Mouse (Mus musculus): Measurements from ENCODE around the gene Acin1. TPM values are rescaled to one million over a fixed set of nuclear protein-coding genes. Genes with fewer than 3 reads are reported as not detected.
"Not testable (repeated sequence)": the region's sequence is repeated elsewhere in the genome, so short reads cannot be mapped to it uniquely, and the experiment has no call there.

Acin1 gene
- total and polyA plus RNA-seq, 3 experiments, result 74.0 to 324 (median 118) TPM

DNA sequence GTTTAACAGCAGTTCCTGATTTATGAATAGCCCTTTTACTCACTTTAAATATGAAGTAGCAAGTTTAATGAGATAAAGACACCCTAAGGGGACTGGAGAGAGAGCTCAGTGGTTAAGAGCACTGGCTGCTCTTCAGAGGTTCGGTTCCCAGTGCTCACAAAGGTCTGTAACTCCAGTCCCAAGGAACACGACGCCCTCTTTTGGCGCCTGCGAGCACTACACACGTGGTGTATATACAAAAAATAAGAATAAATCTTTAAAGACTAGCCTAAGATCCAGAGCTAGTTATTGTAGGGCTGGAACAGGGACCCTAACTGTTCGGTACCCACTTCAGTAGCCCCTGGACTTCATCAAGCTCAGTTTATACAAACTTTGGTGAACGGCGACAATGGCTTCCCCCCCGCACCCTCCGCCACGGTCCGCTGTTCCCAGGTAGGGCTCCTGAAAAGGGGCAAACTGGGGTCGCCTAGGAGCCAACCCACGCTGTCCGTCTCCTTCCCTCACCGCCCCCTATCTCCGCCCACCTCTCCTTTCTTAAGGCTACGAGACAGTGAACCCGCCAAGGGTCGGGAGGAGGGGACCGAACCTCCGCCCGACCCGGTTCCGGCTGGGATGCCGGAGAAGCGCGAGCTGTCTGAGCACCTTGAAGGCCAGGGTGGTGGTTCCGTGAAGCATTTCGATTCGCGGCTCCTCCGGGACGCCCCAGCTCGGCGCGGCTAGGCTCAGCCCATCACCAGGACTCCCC, 69.4 kb downstream of the Acin1 start:
- peak overlapping the region; percentile 96 for H3K9ac ChIP-seq (ENCODE audit: insufficient read depth, low read depth)
- H3K27ac ChIP-seq (ENCODE audit: insufficient read depth, low read depth), result peak overlapping the region; percentile 40; the same call in 1 of the 2 replicates
- peaks cover 3% of the 10 kb centered on the region for H3K9me3 ChIP-seq (replicated peaks; ENCODE audit: low read length)
- peak overlapping the region; percentile 30 for H3K4me2 ChIP-seq (ENCODE audit: insufficient read depth, low read depth, poor library complexity, severe bottlenecking)
- TF ChIP-seq CTCF (conservative IDR thresholded peaks at IDR 0.05 in 1 of 2, IDR thresholded peaks at IDR 0.05 in 1 of 2; ENCODE audit: low read depth in 2 of 2, low read length in 2 of 2) (peak; percentile 35 to 37; a peak in 3 of 4 replicates), MAX (IDR thresholded peaks at IDR 0.05; ENCODE audit: low read length) (0 out of 2 replicates have a peak, but pooled peaks have one; percentile 24), USF1 (IDR thresholded peaks at IDR 0.05; ENCODE audit: low read depth, low read length) (no peak)
- dilution Hi-C loops (cut with MboI; ENCODE audit: extremely low pct_ligation_motif_present, extremely low pct_unique_long_range_greater_than_20kb, low sequenced_read_pairs) (no loop called here), in situ Hi-C loops (cut with MboI; ENCODE audit: low pct_ligation_motif_present, low pct_unique_long_range_greater_than_20kb, low sequenced_read_pairs) (no loop called here)
- peaks cover 31 to 36% of the 10 kb centered on the region in 2 experiments for H3K36me3 ChIP-seq (replicated peaks in 1 of 2; ENCODE audit: control insufficient read depth in 1 of 2, insufficient read depth in 1 of 2, low read length in 1 of 2)
- H3K4me1 ChIP-seq (ENCODE audit: control insufficient read depth in 1 of 2, insufficient read depth in 2 of 2), result peaks cover 5 to 13% of the 10 kb centered on the region in 2 experiments; a peak in 3 of 4 replicates
- peak overlapping the region; percentile 93 to 97 (median 93) for H3K4me3 ChIP-seq (replicated peaks in 1 of 3; ENCODE audit: low read depth in 2 of 3, low read length in 2 of 3, poor library complexity in 1 of 3)
- peak; percentile 45 for DNase-seq (ENCODE audit: extremely low read depth)
- H3K79me2 ChIP-seq (replicated peaks; ENCODE audit: control insufficient read depth, extremely low read depth, insufficient read depth, poor library complexity, severe bottlenecking), result peaks cover 18% of the 10 kb centered on the region
- no peaks in the 10 kb centered on the region for H3K27me3 ChIP-seq (replicated peaks)

DNA sequence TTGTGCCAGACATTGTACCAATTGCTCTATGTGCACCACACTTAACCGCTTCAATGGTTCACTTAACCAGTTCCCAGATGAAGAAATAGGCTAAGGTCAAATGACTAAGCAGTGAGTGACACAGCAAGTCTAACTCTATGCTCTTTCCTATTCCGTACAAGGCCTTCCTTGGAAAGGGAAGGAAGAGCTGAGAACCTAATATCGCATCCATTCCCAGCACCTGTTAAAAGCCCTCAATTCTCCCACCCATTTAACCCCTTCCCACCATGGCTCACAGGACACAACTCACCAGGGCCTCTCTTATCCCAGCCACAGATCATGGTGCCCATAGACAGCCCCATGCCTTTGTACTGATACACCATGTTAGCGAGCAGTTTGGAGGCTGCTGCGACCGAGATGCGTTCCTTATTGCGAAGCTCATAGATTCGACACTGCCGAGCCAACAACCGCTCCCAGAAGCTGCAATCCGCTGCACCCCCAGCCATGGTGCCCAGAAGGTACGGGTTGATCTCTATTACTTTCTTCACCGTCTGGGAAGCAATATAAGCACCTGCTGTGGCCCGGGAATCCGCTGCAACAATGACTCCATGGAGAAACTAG, 70.4 kb downstream of the Acin1 start:
- in situ Hi-C loops (cut with MboI; ENCODE audit: low pct_ligation_motif_present, low pct_unique_long_range_greater_than_20kb, low sequenced_read_pairs), result no loop called here
- Histone ChIP-seq H3K4me1 (ENCODE audit: control insufficient read depth in 1 of 2, insufficient read depth in 2 of 2) (peaks cover 5 to 13% of the 10 kb centered on the region in 2 experiments; a peak in 3 of 4 replicates), H3K36me3 (replicated peaks in 1 of 2; ENCODE audit: control insufficient read depth in 1 of 2, insufficient read depth in 1 of 2, low read length in 1 of 2) (peaks cover 36 to 43% of the 10 kb centered on the region in 2 experiments), H3K9me3 (replicated peaks; ENCODE audit: low read length) (peaks cover 3% of the 10 kb centered on the region), H3K27ac (ENCODE audit: insufficient read depth, low read depth) (no peak overlapping the region), H3K9ac (ENCODE audit: insufficient read depth, low read depth) (no peak overlapping the region), H3K79me2 (replicated peaks; ENCODE audit: control insufficient read depth, extremely low read depth, insufficient read depth, poor library complexity, severe bottlenecking) (peaks cover 18% of the 10 kb centered on the region), H3K4me2 (ENCODE audit: insufficient read depth, low read depth, poor library complexity, severe bottlenecking) (peak overlapping the region; percentile 30), H3K27me3 (replicated peaks) (no peaks in the 10 kb centered on the region), H3K4me3 (replicated peaks in 1 of 3; ENCODE audit: low read depth in 2 of 3, low read length in 2 of 3, poor library complexity in 1 of 3) (no peak overlapping the region)
- TF ChIP-seq IRF4 (IDR thresholded peaks at IDR 0.05; ENCODE audit: low read depth, low read length) (no peak), EP300 (IDR thresholded peaks at IDR 0.05; ENCODE audit: low read length) (no peak), POLR2A (IDR thresholded peaks at IDR 0.05; ENCODE audit: low read depth, low read length) (no peak), TBP (conservative IDR thresholded peaks at IDR 0.05; ENCODE audit: low read depth, low read length) (no peak), RCOR1 (conservative IDR thresholded peaks at IDR 0.05; ENCODE audit: low read depth, low read length) (no peak), RAD21 (IDR thresholded peaks at IDR 0.05; ENCODE audit: low read depth, low read length) (no peak), USF1 (IDR thresholded peaks at IDR 0.05; ENCODE audit: low read depth, low read length) (no peak), MAFK (IDR thresholded peaks at IDR 0.05; ENCODE audit: insufficient replicate concordance, low read length) (no peak), BHLHE40 (IDR thresholded peaks at IDR 0.05; ENCODE audit: low read depth, low read length) (no peak), UBTF (IDR thresholded peaks at IDR 0.05; ENCODE audit: low read depth, low read length) (no peak)
- no peak for DNase-seq (ENCODE audit: extremely low read depth)
- dilution Hi-C loops (cut with MboI; ENCODE audit: extremely low pct_ligation_motif_present, extremely low pct_unique_long_range_greater_than_20kb, low sequenced_read_pairs), result no loop called here

DNA sequence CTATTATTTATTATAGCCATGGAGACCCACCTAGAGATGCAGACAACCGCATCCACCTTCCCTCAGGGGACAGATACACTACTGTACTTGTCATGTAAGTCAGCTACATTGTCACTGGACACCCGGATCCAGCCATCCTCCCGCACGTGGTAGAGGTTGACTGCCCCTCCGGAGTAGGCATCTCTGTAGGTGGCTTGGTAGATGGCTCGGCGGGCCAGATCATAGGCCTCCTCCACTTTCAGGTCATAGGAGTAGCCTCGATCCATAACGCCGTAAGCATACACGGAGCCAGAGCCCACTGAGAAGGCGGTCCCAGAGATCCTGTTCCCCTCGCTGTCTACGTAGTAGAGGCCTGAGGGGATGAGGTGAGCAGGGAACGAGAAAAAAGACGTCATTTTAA, 72.6 kb downstream of the Acin1 start:
- H3K4me1 ChIP-seq (ENCODE audit: control insufficient read depth in 1 of 2, insufficient read depth in 2 of 2); H3K27ac ChIP-seq (ENCODE audit: insufficient read depth, low read depth); dilution Hi-C loops (cut with MboI; ENCODE audit: extremely low pct_ligation_motif_present, extremely low pct_unique_long_range_greater_than_20kb, low sequenced_read_pairs); H3K4me2 ChIP-seq (ENCODE audit: insufficient read depth, low read depth, poor library complexity, severe bottlenecking); in situ Hi-C loops (cut with MboI; ENCODE audit: low pct_ligation_motif_present, low pct_unique_long_range_greater_than_20kb, low sequenced_read_pairs); DNase-seq (ENCODE audit: extremely low read depth); H3K27me3 ChIP-seq (replicated peaks); H3K4me3 ChIP-seq (replicated peaks in 1 of 3; ENCODE audit: low read depth in 2 of 3, low read length in 2 of 3, poor library complexity in 1 of 3); H3K9me3 ChIP-seq (replicated peaks; ENCODE audit: low read length); H3K9ac ChIP-seq (ENCODE audit: insufficient read depth, low read depth): not testable (repeated sequence)
- Histone ChIP-seq H3K79me2 (replicated peaks; ENCODE audit: control insufficient read depth, extremely low read depth, insufficient read depth, poor library complexity, severe bottlenecking) (peaks cover 18% of the 10 kb centered on the region), H3K36me3 (replicated peaks in 1 of 2; ENCODE audit: control insufficient read depth in 1 of 2, insufficient read depth in 1 of 2, low read length in 1 of 2) (peaks cover 36 to 56% of the 10 kb centered on the region in 2 experiments)

All from CH12.LX (cell line).